Comparison of ENCODE assay signal across 19 mouse cellular contexts in the genomic region with DNA sequence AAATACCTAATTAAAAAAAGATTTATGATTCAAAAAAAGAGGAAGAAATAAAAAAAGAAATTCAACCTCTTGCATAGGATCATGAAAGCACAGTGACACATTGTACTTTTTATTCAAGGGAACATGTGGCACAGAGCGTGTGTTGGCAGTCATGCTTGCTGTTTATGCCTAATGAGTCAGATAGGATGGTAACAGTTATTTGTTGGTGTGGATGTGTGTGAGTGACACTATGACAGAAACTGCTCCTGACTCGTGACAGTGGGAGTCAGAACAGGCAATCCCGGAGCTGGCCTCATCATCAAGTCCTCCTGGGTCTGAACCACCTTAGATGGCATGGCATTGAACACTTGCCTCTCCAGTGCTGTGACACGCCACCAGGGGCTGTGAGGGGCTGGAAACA.
"Had no signal": no experiment of that assay in that cellular context is flagged by ENCODE, and none has a peak within 500 bp of the region (broad histone marks: within the 10 kb centered on the region; RNA-seq: fewer than 3 reads in every experiment).

No protein-coding gene starts in this region.

- H3K4me1 ChIP-seq: intestine, embryonic 15.5 days; kidney, embryonic 15.5 days; liver, embryonic 13.5 days; megakaryocyte, embryonic 14.5 days had no signal

- DNase-seq: kidney, adult 11 months; kidney, adult 8-10 months; kidney, postnatal 10 days; kidney, postnatal 36 days; left cerebral cortex, postnatal 4 days; liver, embryonic 13.5 days; lung, embryonic 14.5 days; midbrain, embryonic 14.5 days; right cerebral cortex, adult 18-20 months; right cerebral cortex, postnatal 14 days; right cerebral cortex, postnatal 4 days; thymus, postnatal 25 days had no signal

- H3K4me2 ChIP-seq: intestine, embryonic 15.5 days; kidney, embryonic 15.5 days; liver, embryonic 13.5 days; lung, embryonic 14.5 days had no signal

- ATAC-seq: intestine, embryonic 15.5 days; lung, postnatal 0 days had no signal

- H3K36me3 ChIP-seq: intestine, embryonic 15.5 days; kidney, embryonic 15.5 days; liver, embryonic 13.5 days; midbrain, embryonic 10.5 days had no signal

- H3K27ac ChIP-seq: intestine, embryonic 15.5 days; kidney, embryonic 15.5 days; liver, embryonic 13.5 days; macrophage; midbrain, embryonic 10.5 days; stomach, postnatal 0 days had no signal

- H3K4me3 ChIP-seq: intestine, embryonic 15.5 days; kidney, embryonic 15.5 days; liver, embryonic 13.5 days; megakaryocyte, embryonic 14.5 days; midbrain, embryonic 10.5 days had no signal

- H3K9ac ChIP-seq: intestine, embryonic 15.5 days; kidney, embryonic 15.5 days; liver, embryonic 13.5 days; lung, embryonic 14.5 days had no signal

- H3K27me3 ChIP-seq: intestine, embryonic 15.5 days; kidney, embryonic 15.5 days; liver, embryonic 13.5 days; megakaryocyte, embryonic 14.5 days had no signal

- H3K9me3 ChIP-seq: intestine, embryonic 15.5 days; kidney, embryonic 15.5 days; liver, embryonic 13.5 days; midbrain, embryonic 10.5 days had no signal
